Mouse (Mus musculus): ENCODE results near the gene Snx3.

Snx3 gene

DNA sequence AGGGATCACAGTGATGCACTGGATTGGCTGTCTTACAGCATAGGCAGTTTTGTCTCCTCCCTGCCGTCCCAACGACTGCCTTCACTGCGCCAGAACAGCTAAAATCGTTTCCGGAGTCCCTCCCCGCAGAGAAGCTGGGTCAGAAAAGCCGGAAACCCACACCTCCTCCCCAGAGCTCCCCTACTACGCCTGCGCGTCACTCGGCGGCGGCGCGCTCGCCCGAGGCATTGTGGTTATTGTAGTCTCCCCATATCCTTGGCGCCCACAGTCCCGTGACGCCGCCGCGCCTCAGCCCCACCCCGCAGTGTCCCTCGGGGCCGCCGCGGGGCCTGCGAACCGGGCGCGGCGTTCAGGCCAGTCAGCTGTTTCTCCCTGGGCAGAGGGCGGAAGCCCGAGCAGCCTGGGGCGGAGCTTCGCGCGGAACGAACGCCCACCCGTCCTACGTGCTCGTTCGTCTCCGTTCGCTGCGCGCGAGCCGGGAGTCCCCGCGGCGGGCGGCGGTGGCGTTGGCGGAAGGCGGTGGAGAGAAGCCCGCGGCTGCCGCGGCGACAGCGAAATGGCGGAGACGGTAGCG, at the start of gene Snx3:
Gene Snx3 (plus strand): TSS at position 256 of the 574 bp plus-strand sequence.
- DNase-seq (ENCODE audit: low spot score), result peak; percentile 95

DNA sequence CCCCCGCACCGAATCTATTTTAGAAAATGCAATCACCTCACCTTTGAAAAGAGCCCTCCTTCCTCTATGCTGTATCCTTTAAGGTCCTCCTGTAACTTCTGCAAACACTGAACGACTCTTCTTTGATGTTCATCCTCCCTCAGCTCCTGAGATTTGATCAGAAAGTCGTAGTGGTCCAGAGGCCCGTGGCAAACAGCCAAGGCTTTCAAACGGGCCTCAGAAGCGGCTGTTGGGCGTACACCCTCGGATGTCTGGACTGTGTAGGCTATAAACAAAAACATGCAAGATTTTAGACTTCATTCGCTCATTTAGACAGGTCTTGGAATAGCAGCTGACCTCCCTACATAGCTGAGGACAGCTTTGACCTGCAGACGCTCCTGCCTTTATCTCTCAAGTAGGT, 47.6 kb upstream of the Snx3 start:
- no peak for DNase-seq (ENCODE audit: low spot score)

DNA sequence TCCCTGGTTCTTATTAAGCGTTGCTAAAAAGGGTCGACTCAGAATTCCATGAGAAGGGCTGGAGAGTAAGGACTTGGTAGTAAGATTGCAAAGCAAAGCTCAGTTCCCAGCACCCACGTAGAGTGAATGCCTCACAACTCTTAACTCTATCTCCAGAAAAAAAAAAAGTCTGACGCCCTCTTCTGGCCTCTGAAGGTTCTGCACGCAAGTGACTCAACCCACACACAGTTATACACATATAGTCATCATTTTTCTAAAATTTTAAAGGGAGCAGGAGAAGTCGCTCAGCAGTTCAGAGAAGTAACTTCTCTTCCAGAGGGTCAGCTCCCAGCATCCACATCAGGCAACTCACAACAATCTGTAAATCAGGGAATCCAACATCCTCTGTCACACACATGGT, 47.1 kb upstream of the Snx3 start:
- no peak for DNase-seq (ENCODE audit: low spot score)

DNA sequence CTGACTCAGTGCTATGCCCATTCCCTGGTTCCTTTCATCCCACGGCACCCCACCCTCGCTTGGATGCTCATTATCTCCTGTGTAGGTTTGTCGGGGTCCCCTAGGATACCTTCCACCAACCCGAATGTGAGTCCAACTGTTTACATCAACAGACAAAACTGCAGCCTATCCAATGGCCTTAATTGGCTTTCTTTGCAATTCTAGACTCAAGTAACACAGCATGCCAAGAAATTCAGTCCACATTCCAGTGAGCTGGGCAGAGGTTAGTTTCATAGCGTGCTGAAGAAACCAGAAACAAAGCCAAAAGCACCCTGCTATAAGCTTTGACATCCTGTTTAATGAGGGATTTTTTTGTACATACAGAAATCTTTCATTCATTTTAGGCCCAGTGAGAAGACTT, 45.8 kb upstream of the Snx3 start:
- DNase-seq (ENCODE audit: low spot score), result no peak

DNA sequence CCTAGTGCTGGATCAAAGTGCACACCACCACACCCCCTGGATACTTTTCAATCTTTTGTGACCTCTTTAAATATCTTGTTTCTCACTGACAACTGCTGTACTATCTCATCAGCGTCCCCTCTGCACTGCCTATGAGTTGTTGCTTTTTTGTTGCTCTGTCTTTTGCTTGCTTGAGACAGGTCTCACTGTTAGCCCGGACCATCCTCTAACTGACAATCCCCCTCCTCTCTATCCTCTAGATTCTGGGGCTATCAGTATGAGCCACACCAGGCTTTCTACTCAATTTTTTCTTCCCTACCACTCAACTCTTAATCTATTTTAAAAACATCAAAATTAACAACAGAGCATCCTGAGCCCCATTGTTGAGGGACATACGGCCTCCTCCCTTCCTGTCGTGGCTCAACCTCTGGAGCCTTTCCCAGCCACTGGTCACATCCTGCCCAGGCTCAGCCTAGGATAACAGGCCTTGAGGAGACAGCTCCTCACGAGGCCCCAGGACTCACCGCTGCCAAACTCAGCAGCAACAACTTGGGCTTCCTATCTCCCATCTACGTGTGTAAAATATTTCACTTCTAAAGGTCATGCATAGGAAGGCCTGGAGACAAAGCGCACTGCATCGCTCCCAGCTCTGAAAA, 44.2 kb upstream of the Snx3 start:
- no peak for DNase-seq (ENCODE audit: low spot score)

DNA sequence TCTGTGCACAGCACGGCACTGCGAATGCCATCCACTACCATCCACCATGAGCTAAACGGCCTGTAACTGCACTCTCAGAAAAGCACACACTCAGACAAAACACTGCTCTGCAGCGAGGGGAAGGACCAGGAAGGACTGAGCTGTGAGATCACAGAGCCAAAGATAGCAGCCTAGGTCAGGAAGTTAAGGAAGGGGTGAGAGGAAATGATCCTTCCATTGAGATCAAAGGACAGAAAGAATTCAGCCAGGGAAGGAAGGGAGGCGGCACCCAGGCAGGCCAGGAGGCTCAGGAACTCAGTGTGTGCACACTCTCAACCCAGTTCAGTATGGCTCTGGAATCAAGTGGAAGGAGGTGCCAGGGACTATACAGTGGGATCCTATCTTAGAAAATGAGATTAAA, 37.6 kb upstream of the Snx3 start:
- no peak for DNase-seq (ENCODE audit: low spot score)

DNA sequence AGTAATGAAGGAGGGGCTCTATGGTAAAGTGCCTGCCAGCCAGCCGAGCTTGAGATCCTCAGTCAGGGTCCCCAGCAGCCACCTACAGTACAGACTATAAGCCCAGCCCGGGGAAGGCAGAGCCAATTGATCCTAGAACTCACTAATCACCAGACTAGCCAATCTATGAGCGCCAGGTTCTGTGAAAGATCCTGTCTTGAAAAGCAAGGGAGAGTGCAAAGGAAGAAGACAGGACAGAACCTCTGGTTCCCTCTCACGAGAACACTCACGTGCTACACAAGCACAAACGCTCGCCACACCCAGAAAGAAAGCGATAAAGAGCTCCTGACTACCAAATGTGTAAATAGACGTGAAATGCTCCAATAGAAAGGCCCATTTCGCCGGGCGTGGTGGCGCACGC, 37.0 kb upstream of the Snx3 start:
- DNase-seq (ENCODE audit: low spot score), result no peak

DNA sequence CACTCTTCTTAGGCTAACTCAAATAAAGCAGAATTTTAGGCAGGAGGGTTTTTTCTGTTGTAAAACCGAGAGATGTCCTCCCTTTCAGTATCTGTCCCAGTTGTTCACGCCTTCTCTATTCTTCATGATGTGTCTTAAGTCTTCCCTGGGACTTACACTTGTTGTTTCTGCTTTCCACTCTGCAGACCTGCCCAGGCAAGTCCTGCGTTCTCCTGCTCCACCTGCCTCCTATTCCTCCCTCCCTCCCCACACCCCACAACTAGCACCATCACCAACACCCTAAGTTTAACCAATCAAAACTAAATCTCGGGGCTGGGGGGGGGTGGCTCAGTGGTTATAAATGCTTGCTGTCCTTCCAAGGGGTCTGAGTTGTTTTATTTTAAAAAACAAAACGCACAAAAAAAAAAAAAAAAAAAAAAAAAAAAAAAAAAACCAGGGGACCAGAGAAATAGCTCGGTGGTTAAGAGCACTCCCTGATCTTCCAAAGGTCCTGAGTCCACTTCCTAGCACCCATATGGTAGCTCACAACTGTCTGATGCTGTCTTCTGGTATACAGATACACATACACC, 26.8 kb upstream of the Snx3 start:
- no peak for DNase-seq (ENCODE audit: low spot score)

DNA sequence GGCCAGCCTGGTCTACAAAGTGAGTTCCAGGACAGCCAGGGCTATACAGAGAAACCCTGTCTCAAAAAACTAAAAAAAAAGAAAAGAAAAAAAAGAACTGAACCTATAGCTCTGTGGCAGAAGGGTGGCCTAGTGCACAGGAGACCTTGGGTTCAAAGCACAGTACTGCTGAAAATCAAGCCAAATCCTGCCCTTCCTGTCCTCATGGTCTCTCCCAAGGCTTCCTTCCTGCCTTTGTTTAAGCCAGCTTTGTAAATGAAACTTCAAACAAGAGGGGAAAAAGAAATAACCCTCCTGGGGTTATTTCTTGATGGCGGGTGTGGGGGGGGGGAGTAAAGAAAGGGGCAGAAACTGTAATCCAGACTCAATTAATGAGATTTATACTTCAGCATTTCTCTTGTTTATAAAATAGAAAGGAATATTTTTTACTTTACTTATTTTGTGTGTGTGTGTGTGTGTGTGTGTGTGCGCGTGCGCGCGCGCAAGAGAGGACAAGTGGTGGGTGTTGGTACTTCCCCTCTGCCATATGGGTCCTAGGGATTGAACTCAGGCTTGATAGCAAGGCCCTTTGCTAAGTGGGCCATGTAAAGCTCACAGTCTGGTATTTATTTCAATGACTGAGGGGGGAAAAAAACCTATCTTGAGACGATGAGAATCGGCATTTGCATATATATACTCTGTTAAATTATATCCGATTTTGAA, 24.9 kb upstream of the Snx3 start:
- DNase-seq (ENCODE audit: low spot score), result no peak

DNA sequence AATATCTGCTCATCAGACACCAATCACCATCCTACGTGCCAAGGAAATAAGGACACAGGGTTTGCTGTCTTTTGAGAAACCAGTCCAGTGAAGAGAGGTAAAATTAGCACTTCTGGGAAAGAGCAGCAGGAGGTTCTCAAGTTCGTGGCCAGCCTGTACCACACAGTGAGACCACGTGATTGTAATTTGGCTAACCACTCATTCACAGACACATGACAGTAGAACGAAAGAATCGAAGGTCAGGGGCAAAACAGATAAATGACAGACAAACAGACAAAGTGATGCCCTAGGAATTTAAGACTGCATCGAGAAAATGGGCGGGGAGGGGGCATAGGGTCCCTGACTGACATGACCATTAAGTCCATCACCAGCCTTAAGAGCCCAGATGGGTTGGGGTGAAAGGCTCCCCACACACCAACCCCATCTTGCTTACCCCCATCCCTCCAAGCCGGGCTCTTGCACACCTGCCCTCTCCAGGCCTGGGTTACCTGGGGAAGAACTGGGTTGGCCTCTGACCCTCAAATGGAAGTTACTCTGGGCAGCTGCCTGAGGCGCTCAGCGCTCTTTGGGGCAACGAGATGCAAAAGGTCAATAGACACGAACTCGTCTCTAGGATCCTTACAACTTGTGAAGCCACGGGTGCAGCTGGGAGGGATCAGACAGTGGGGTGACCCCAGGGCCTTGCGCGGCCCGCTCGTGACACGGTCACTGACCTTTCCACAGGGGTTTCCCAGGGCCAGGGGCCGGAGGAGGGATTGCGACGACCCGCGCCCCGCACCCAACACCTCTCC, 24.1 kb upstream of the Snx3 start:
- DNase-seq (ENCODE audit: low spot score), result no peak

DNA sequence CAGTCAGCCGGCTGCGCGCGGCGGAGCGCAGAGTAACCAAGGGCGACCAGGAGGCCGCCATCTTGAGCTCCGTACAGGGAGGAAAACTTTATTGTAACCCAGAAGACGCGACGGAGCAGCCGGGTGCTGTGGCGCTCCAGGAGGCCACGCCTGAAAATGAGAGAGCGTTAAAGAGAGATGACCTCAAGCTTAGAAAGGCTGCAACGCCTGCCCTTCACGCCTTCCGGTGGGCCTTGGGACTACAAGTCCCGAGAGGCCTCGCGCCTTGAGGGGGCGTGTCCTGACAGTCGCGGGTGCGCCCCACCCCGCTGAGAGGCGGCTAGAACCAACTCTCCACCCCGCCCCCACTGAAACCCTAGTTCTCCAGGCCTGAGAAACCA, 23.5 kb upstream of the Snx3 start, which contains the start of gene Afg1l:
Gene Afg1l (minus strand): TSS at position 225 of the 380 bp plus-strand sequence.
- peak; percentile 90 for DNase-seq (ENCODE audit: low spot score)

DNA sequence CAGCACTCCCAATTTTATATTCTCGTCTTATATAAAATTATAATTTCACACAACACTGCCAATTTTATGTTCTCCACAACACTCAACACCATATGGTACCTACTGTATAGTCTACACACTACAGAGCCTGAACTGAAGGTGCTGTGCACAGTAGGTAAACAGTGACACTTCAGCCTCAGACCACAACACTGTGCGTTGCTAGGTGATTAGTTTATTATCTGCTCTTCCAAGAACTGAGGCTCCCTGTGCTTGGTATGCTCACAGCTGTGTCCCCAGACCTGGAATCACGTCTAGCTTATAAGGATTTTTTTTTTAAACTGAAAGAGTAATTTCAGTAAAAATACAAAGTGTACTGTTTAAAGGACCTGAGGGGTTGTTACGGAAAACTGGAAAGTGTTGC, 21.1 kb upstream of the Snx3 start:
- no peak for DNase-seq (ENCODE audit: low spot score)

DNA sequence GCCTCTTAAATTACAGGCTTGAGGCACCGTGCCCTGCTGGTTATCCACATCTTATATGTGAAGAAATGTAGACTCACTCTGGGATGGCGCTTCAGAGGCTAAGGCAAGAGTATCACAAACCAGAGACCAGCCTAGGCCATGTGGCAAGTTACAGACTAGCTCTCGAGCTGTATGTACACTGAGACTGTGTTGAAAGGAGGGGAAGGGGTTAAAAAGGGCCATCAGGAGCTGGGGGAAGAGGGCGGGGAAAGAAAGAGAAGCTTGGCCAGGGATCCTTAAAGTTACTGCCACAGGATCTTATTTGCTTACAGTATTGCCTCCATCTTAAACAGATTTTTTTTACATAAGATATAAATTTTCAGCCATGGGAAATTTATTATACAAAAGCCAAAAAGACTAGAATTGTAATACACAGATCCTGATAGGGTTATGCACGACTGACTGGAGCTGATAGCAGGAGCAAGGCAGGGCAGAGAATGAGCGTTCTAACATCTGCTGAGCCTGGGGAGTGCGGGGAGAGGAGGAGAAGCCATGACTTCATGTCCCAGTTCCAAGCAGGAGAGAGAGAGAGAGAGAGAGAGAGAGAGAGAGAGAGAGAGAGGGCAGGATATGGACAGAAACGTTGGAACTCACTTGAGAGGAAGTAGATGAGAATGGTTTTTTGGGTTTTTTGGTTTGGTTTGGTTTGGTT, 13.1 kb upstream of the Snx3 start:
- no peak for DNase-seq (ENCODE audit: low spot score)

DNA sequence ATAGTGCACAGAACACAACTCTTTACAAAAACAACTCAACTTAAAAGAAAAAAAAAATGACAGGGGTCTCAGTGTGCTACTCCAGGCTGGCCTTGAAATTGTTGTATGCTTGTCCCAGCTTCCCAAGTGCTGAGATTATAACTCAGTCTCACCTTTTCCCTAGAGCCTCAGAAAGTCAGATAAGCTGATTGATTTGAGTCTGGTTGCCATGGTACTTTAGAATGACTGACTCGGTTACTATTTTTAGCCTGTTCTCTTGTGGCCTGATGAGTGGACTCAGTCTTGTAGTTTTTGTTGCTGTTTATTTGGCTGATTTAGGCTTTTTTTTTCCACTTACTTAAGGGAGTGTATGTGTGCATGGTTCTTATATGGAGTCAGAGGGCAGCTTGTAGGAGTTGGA, 10.7 kb upstream of the Snx3 start:
- no peak for DNase-seq (ENCODE audit: low spot score)

DNA sequence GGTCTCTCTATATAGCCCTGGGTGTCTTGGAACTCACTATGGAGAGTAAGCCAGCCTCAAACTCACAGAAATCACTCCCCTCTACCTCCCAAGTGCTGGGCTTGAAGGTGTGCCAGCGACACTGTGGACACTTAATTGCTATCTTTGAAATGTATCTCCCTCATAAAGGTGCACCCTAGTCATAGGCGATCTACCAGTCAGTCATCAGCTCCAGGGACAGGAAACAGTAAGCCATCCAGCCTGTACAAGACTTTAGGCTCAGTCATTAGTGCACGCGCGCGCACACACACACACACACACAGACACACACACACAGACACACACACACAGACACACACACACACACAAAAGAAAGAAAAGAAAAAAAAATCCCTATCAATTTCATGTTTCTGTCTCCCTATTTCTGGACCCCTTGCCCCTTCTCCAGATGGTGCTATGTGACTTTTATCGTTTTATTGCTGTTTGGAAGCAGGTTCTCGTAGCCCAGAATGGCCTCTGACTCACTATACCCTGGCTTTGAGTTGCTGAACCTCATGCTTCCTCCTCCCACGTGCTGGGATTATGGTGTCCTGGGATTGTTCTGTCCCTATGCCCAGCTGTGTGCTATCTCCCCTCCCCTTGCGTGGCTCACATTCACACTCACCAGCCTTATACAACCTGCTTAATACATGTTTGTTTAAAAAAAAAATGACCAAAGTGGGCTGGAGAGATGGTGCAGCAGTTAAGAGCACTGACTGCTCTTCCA, 9.6 kb upstream of the Snx3 start:
- no peak for DNase-seq (ENCODE audit: low spot score)

DNA sequence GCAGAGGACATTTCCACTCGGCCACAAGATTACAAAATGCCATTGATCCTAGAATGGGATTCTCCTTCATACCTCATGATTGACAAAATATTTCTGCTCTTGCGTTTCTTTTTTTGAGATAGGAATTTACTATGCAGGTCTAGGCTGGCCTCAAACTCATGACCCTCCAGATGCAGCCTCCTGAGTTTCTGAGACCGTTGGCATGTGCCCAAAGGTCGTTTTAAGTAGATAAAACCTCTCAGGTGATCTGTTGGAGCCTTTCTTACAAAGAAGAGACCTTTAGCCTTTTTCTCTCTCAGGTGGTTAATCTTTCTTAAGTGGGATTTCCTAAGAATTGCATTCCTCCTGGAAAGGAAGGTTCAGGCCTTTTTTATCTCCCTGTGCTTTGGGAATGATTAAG, 8.8 kb upstream of the Snx3 start:
- DNase-seq (ENCODE audit: low spot score), result no peak

DNA sequence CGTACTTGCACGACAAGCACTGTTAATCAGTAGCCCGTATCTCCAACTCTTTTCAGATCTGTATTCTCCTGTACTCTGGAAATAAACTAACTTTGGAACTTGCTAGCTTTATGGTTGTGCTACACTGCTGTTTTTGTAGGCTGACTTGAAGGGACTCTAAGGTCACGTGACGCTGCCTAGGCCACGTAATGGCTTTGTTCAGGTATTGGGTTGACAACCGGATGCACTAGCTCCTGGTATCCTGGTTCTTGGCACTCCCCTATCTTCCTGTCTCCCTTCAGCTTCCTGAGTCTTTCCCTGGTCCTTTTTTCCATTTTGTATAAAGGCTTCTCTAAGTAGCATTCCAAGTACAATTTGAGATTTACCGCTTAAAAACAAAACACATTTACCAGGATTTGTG, 1.2 kb upstream of the Snx3 start:
- DNase-seq (ENCODE audit: low spot score), result no peak

DNA sequence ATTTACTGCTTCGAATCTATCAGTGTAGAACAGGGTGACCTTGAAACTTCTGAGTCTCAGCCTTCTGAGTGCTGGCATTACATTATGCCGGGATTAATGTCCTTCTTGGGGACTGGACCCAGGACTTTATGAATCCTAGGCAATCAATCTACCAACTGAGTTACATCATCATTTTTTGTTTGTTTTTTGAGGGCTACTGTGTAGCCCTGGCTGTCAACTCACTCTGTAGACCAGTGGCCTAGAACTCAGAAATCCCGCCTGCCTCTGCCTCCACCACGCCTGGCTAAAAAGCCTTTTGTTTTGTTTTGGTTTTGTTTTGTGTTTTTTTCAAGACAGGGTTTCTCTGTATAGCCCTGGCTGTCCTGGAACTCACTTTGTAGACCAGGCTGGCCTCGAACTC, 669 bp upstream of the Snx3 start:
- DNase-seq (ENCODE audit: low spot score), result no peak

DNA sequence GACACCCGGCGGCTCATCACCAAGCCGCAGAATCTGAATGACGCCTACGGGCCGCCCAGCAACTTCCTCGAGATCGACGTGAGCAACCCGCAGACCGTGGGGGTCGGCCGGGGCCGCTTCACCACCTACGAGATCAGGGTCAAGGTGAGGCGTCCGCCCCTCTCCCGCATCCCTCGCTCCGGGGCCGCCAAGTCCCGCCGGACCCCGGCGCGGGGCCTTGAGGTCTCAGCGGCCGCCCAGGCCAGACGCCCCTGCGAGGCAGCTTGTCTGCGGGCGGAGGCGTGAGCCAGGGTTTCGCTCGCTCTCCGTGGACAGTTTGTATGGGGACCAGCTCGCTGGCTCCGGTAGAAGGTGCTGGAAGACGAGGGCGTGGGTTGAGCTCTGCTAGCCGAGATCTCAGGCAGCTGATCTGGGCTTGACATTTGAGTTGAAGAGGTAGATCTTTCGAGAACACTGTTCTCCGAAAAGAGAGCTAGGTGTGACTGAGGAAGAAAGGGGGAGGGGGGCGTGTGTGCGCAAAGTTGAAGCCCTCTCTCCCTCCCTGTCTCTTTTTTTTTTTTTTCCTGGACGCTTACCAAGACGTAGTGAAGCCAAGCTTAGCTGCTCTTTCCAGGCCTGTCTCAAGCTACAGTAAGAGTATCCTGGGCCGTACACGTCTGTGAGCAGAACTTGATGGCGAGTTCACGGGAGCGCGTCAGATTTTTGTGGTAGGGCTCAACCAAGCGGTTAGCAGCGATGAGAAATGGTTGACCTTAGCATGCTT, 700 bp downstream of the Snx3 start:
- peak; percentile 51 for DNase-seq (ENCODE audit: low spot score)

DNA sequence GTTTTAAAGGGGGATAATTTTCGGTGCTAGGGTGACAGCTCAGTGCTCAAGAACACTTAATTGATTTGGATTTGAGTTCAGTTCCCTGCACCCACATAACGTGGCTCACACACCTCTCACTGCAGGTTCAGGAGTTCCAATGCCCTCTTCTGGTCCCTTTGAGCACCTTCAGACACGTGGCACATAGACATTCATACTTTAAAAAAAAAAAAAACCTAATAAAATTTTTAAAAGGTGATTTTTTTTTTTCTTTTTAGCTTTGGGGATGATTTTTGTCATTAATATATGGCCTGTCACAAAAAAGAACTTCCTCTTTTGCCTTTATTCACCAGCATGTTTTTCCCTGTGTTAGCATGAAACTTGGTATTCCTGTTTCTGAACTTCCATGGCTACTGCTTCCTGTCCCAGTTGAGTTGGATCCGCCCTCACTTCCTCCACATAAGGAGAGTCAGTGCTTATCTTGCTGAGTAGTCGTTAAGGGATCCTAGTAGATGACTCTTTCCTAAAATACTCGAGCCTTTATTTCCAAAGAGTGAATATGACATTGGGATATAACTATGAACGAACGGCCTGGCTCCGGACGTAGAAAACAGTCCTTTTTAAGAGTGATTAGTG, 2.4 kb downstream of the Snx3 start:
- DNase-seq (ENCODE audit: low spot score), result no peak

Measured in left cerebral cortex, adult 11 months (tissue).